Mouse (Mus musculus) heart, postnatal 0 days (tissue): ENCODE measurements at regions not wholly inside any gene's neighbourhood (a gene's known extent, or its start where the extent isn't known, plus 50 kb on each side); places are given as distances from the start of the nearest gene placed in this dataset.
A peak's percentile ranks its signal among the peaks of the same experiment; 100 is the strongest.

Experiments used
- ATAC-seq: fragments of 200-750 bp; cut with Nextera tagmentation; 2 replicates; pipeline ENCODE4 v1.8.0; 2017; ENCODE audit warnings: low read depth, moderate number of reproducible peaks, moderate library complexity; ENCODE audit not compliant: insufficient read depth
- DNase-seq: peaks from one replicate; pipeline ENCODE4 v3.0.0-alpha.2; 2016; ENCODE audit warnings: low spot score
- H3K27ac ChIP-seq: fragments of 300-500 bp; sonication (generic); 2 replicates; pipeline ENCODE4 v1.5.1; 2014; ENCODE audit warnings: low read depth, mild to moderate bottlenecking
- H3K27me3 ChIP-seq: fragments of 300-500 bp; sonication (generic); 2 replicates; pipeline ENCODE4 v1.6.1; 2014; ENCODE audit warnings: low read length, mixed read lengths; ENCODE audit not compliant: control insufficient read depth, insufficient read depth
- H3K36me3 ChIP-seq: fragments of 300-500 bp; sonication (generic); replicated peaks from 2 replicates; pipeline ENCODE4 v1.6.1; 2014; ENCODE audit warnings: low read length, mixed read lengths; ENCODE audit not compliant: control insufficient read depth, insufficient read depth
- H3K4me1 ChIP-seq: fragments of 300-500 bp; sonication (generic); 2 replicates; pipeline ENCODE4 v1.6.1; 2014; ENCODE audit warnings: antibody characterized with exemption; ENCODE audit not compliant: control insufficient read depth, insufficient read depth
- H3K4me2 ChIP-seq: fragments of 300-500 bp; sonication (generic); 2 replicates; pipeline ENCODE4 v1.6.1; 2014; ENCODE audit warnings: low read depth, mild to moderate bottlenecking, low read length, moderate library complexity
- H3K4me3 ChIP-seq: fragments of 300-500 bp; sonication (generic); 2 replicates; pipeline ENCODE4 v1.5.1; 2014; ENCODE audit warnings: low read depth, low read length
- H3K9ac ChIP-seq: fragments of 300-500 bp; sonication (generic); replicated peaks from 2 replicates; pipeline ENCODE4 v1.6.1; 2014; ENCODE audit warnings: low read depth, low read length, mixed read lengths
- H3K9me3 ChIP-seq: fragments of 300-500 bp; sonication (generic); replicated peaks from 2 replicates; pipeline ENCODE4 v1.6.1; 2016; ENCODE audit warnings: low read length; ENCODE audit not compliant: control insufficient read depth
- CTCF ChIP-seq: IDR thresholded peaks from 2 replicates; pipeline ENCODE4 v1.5.1; 2016; ENCODE audit warnings: antibody characterized with exemption, control low read depth, low read depth
- EP300 ChIP-seq: IDR thresholded peaks from 2 replicates; pipeline ENCODE4 v1.6.1; 2016; ENCODE audit warnings: antibody characterized with exemption, low read depth
- WGBS: fragments of 180-500 bp; shearing (Covaris S2); extraction: QIAGEN DNeasy Blood & Tissue Kit; methylation state at CpG from one replicate; pipeline ENCODE4 v1.1.7; 2014; 5-methylcytosine and 5-hydroxymethylcytosine counted together

DNA sequence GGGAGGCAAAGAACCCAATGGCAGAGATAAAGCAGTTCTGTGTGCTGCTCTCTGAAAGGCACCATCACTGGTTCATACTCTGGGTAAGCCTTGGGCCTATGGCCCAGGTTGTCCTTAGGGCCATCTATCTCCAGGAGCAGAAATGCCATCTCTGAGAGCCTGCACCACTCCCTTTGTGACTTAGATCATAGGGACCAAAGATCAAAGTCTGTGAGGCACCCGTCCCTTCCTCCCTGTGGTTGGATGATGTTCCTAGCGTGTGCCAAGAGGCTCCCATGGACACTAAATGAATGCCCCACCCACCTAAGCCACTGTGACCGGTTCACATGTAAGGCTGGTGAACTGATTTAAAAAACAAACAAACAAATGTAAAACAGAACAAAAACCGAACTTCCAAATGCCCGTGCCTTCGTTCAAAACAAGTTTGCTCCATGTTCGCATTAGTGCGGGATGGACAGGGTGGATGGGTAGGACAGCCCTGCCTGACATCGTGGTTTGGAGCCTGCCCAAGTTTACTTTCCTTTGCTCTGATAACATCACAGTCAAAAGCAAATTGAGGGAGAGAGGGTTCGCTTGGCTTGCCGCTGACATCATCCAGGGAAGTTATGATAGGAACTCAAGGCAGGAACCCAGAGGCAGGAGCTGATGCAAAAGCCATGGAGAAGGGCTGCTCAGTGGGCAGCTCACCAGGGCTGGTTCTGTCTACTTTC lies 418.6 kb downstream of the Med13l start:
- no peaks in the 10 kb centered on the region for H3K36me3 ChIP-seq
- DNase-seq (no peak), ATAC-seq (no peak)
- WGBS: 70% methylated on average over 11 of the region's 11 CpGs
- no peak overlapping the region for H3K4me2 ChIP-seq
- H3K9me3 ChIP-seq: peaks cover 3% of the 10 kb centered on the region; the same call in 1 of the 2 replicates
- TF ChIP-seq EP300 (no peak), CTCF (no peak)
- no peaks in the 10 kb centered on the region for H3K27me3 ChIP-seq
- H3K4me3 ChIP-seq: no peak overlapping the region
- no peak overlapping the region for H3K9ac ChIP-seq
- no peaks in the 10 kb centered on the region for H3K4me1 ChIP-seq
- no peak overlapping the region for H3K27ac ChIP-seq

DNA sequence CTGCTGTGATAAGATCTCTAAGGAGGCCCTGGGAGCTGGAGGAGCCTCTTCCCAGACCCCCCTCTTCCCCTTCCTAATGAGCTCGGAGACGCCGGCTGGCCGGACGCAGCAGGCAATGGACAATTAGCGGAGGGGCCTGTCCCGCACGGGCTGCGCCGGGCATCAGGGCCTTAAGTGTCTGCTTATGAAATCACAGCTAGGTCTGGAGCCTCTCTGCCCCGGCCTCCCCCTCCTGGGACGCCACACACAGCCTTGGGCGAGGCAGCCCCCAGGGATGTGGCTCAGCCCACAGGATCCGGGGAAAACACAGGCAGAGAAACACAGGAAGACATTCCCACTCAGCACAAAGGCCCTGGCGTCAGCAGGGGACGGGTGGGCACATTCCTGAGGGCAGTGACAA lies 420.6 kb downstream of the Med13l start:
- Histone ChIP-seq H3K36me3 (no peaks in the 10 kb centered on the region), H3K4me2 (no peak overlapping the region), H3K4me3 (no peak overlapping the region), H3K27me3 (no peaks in the 10 kb centered on the region; the same call in 1 of the 2 replicates), H3K9ac (no peak overlapping the region), H3K4me1 (no peaks in the 10 kb centered on the region), H3K9me3 (no peaks in the 10 kb centered on the region), H3K27ac (0 out of 2 replicates have a peak overlapping the region, but pooled peaks have one; percentile 19)
- TF ChIP-seq EP300: peak; percentile 88
- TF ChIP-seq CTCF: no peak
- DNase-seq (no peak), ATAC-seq (peak; percentile 73)
- WGBS: 34% methylated on average over 10 of the region's 16 CpGs

DNA sequence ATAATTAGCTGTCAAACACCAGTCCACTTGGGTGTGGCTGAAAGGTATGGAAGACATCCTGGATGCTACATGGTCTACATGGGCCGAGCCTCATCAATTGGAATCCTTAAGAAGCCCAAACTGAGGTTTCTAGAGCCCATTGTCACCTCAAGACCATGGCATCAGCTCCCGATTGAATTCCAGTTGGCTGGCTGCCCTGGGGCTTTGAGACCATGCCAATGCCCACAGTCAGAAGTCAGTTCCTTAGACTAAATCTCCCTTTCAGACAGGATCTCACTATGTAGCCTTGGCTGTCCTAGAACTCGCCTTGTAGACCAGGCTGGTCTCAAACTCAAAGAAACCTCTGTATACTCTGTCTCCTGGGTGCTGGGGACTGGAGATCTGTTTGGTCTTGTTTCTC lies 423.8 kb downstream of the Med13l start:
- H3K27me3 ChIP-seq: peaks cover 4% of the 10 kb centered on the region; the same call in 1 of the 2 replicates
- H3K4me1 ChIP-seq: no peaks in the 10 kb centered on the region
- H3K36me3 ChIP-seq: no peaks in the 10 kb centered on the region
- no peak overlapping the region for H3K4me2 ChIP-seq
- 75% methylated on average over 3 of the region's 3 CpGs for WGBS
- H3K9me3 ChIP-seq: no peaks in the 10 kb centered on the region
- TF ChIP-seq EP300: no peak
- no peak for TF ChIP-seq CTCF
- H3K4me3 ChIP-seq: no peak overlapping the region
- H3K27ac ChIP-seq: no peak overlapping the region
- H3K9ac ChIP-seq: no peak overlapping the region
- DNase-seq (no peak), ATAC-seq (no peak)

DNA sequence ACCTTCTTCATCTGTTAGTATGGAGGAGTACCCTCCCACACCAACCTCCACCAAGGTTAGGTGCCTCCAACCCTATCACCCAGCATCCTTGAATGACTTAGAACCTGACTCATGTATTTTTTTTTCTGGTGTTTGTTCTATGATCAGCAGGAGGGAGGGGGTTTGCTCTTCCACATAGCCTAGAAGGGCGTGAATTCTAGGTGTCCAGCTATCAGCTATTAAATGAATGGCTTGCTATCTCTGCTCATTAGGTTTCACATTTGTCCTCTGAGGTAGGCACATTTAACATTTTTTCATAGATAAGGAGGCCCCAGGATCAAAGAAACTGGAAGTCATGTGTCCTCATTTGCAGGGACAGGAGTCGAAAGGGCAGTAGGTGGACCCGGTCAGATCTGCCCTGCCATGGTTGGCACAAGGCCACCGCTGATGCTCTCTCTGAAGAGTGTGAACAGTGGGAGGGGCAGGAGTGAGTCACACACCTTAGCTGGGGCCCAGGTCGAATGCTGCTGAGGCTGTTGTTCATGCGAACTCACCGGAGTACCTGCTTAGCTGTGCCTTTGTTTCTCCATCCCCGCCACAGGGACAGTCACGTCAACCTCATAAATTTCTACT lies 424.4 kb downstream of the Med13l start:
- TF ChIP-seq EP300: no peak
- TF ChIP-seq CTCF: no peak
- DNase-seq: no peak
- Histone ChIP-seq H3K36me3 (no peaks in the 10 kb centered on the region), H3K9me3 (no peaks in the 10 kb centered on the region), H3K4me1 (no peaks in the 10 kb centered on the region), H3K4me2 (no peak overlapping the region), H3K27ac (no peak overlapping the region), H3K27me3 (peaks cover 4% of the 10 kb centered on the region; the same call in 1 of the 2 replicates), H3K9ac (no peak overlapping the region), H3K4me3 (no peak overlapping the region)
- ATAC-seq: no peak
- WGBS: 69% methylated on average over 9 of the region's 9 CpGs

DNA sequence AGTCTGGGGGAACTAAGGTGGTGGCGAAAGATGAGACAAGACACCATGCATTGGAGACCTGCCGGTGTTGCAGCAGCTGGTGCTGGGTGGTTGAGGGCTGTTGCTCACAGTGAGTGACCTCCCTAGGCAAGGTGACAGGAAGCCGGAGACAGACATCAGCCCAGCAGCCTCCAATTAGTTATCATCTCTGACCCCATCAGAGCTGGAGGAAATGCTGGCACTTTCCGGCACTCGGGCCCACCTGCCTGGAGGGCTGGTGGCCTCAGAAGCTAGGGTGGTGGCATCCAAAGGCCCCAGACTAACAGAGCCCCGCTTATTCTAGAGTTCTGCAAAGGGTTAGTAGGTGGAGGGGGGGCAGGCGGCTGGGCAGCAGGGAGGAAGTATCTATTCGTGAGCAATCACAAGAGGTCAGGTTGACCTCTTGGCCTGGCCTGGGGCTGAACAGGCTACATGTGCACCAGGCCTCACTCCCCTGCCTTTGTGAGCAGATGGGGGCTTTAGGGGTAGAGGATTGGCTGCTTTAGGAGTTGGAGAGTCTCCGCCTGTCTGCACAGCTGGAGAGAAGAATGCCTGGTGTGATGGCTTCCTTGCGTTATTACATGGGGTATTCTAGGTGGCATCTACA lies 427.0 kb downstream of the Med13l start:
- no peak for TF ChIP-seq EP300
- no peak for TF ChIP-seq CTCF
- Histone ChIP-seq H3K27me3 (peaks cover 13% of the 10 kb centered on the region; the same call in 1 of the 2 replicates), H3K9me3 (no peaks in the 10 kb centered on the region), H3K27ac (no peak overlapping the region), H3K4me2 (no peak overlapping the region), H3K36me3 (no peaks in the 10 kb centered on the region), H3K4me3 (no peak overlapping the region), H3K4me1 (peaks cover 3% of the 10 kb centered on the region; the same call in 1 of the 2 replicates), H3K9ac (no peak overlapping the region)
- no peak for ATAC-seq
- no peak for DNase-seq
- 60% methylated on average over 10 of the region's 10 CpGs for WGBS
